Mouse (Mus musculus) lung, embryonic 16.5 days (tissue): ENCODE measurements at regions not wholly inside any gene's neighbourhood (a gene's known extent, or its start where the extent isn't known, plus 50 kb on each side); places are given as distances from the start of the nearest gene placed in this dataset.
A peak's percentile ranks its signal among the peaks of the same experiment; 100 is the strongest.

Experiments
- ATAC-seq: fragments of 200-750 bp; cut with Nextera tagmentation; 2 replicates; pipeline ENCODE4 v1.8.0; 2017; ENCODE audit warnings: low read depth, mild to moderate bottlenecking, moderate library complexity
- H3K27ac ChIP-seq: fragments of 300-500 bp; sonication (generic); 2 replicates; pipeline ENCODE4 v1.5.1; 2014; ENCODE audit warnings: mild to moderate bottlenecking, control low read depth, low read length
- H3K27me3 ChIP-seq: fragments of 300-500 bp; sonication (generic); 2 replicates; pipeline ENCODE4 v1.6.1; 2014; ENCODE audit warnings: low read depth, low read length, mixed read lengths; ENCODE audit not compliant: control insufficient read depth, insufficient read depth
- H3K36me3 ChIP-seq: fragments of 300-500 bp; sonication (generic); 2 replicates; pipeline ENCODE4 v1.6.1; 2014; ENCODE audit warnings: low read length; ENCODE audit not compliant: control insufficient read depth, insufficient read depth
- H3K4me1 ChIP-seq: fragments of 300-500 bp; sonication (generic); replicated peaks from 2 replicates; pipeline ENCODE4 v1.6.1; 2014; ENCODE audit warnings: low read length, mixed read lengths; ENCODE audit not compliant: control insufficient read depth, insufficient read depth
- H3K4me2 ChIP-seq: fragments of 300-500 bp; sonication (generic); 2 replicates; pipeline ENCODE4 v1.6.1; 2014; ENCODE audit warnings: low read depth, low read length, control low read depth
- H3K4me3 ChIP-seq: fragments of 300-500 bp; sonication (generic); 2 replicates; pipeline ENCODE4 v1.5.1; 2014; ENCODE audit warnings: mild to moderate bottlenecking, low read length, control low read depth
- H3K9ac ChIP-seq: fragments of 300-500 bp; sonication (generic); 2 replicates; pipeline ENCODE4 v1.6.1; 2014; ENCODE audit warnings: low read length, control low read depth
- H3K9me3 ChIP-seq: fragments of 300-500 bp; sonication (generic); 2 replicates; pipeline ENCODE4 v1.6.1; 2016; ENCODE audit warnings: low read length; ENCODE audit not compliant: control insufficient read depth
- WGBS: fragments of 180-500 bp; shearing (Covaris S2); extraction: QIAGEN DNeasy Blood & Tissue Kit; methylation state at CpG from one replicate; pipeline ENCODE4 v1.1.7; 2014; 5-methylcytosine and 5-hydroxymethylcytosine counted together

DNA sequence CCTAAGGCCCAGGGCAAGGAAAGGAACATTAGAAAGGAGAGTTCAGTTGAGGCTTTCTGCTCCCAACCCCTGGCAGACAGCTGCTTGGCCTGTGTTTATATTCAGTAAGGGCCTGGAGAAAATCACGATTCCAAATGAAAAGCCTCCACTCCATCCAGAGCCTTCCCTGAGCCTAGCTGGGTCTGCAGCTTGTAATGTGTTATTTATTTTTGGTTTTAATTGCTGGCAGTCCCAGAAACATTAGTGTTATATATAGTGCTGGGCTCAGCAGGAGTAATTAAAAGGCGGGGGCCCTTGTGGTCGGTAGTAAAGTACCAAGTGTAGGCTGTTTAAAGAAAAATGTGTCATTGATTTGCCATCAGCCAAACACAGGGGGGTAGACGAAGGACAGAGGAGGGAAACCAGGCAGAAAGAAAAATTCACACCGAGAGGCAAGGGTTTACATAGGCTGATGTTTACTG, 623.9 kb upstream of the Auts2 start:
- no peak overlapping the region for H3K4me3 ChIP-seq
- peaks cover 12% of the 10 kb centered on the region for H3K4me1 ChIP-seq
- H3K27ac ChIP-seq: 0 out of 2 replicates have a peak overlapping the region, but pooled peaks have one; percentile 5
- no peaks in the 10 kb centered on the region for H3K27me3 ChIP-seq
- no peak overlapping the region for H3K4me2 ChIP-seq
- no peak overlapping the region for H3K9ac ChIP-seq
- WGBS: 15% methylated on average over 5 of the region's 5 CpGs
- no peaks in the 10 kb centered on the region for H3K9me3 ChIP-seq
- ATAC-seq: peak; percentile 62; the same call in 1 of the 2 replicates
- no peaks in the 10 kb centered on the region for H3K36me3 ChIP-seq

DNA sequence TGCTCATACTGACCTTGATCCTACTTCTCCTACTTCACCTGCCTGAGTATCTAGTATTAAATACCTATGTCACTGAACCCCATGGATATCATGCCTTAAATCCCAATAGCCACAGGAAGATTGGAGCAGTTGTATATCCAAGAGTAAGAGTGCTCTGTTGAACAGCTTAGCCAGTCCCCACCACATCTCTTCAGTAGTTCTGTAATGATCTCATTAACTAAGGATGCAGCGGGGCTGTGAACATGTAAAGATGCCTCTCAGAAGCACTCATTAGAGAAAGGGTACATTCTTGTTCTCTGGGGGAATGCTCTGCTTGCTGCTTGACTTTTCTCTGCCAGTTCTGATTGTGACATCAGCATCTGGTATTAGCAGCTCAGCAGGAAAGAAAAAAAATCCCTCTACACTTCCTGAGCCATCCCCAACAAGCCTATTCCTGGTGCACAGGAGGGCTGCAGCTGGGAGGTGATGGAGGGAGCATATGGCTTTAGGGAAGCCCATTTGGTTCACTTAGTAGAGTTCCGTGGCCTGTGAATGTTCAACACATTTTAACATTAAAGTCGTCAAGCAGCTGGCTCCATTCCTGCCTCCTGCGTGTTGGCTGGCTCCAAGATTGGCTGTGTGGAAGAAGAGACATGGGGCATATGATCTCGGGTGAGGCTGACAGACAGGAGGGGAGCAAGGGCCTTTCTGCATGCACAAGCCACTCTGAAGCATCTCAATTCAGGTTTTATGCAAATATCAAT, 613.1 kb upstream of the Auts2 start:
- peaks cover 3% of the 10 kb centered on the region for H3K9me3 ChIP-seq
- H3K9ac ChIP-seq: no peak overlapping the region
- no peaks in the 10 kb centered on the region for H3K4me1 ChIP-seq
- WGBS: 45% methylated on average over 5 of the region's 5 CpGs
- H3K4me3 ChIP-seq: no peak overlapping the region
- no peaks in the 10 kb centered on the region for H3K36me3 ChIP-seq
- H3K27ac ChIP-seq: no peak overlapping the region
- H3K27me3 ChIP-seq: no peaks in the 10 kb centered on the region
- no peak overlapping the region for H3K4me2 ChIP-seq
- ATAC-seq: no peak

DNA sequence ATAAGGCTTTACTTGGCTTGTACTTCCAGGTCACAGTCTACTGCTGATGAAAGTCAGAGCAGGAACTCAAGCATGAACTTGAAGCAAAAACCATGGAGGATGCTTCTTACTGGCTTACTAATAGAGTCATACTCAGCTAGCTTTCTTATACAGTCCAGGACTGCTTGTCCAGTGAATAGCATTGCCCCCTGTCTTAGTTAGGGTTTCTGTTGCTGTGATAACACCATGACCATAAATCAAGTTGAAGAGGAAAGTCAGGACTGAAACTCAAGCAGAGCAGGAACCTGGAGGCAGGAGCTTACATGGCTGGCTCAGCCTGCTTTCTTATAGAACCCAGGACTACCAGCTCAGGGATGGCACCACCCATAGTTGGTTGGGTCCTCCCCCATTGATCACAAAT, 602.9 kb upstream of the Auts2 start:
- peaks cover 9% of the 10 kb centered on the region for H3K9me3 ChIP-seq
- no peak overlapping the region for H3K27ac ChIP-seq
- H3K4me3 ChIP-seq: no peak overlapping the region
- peaks cover 12% of the 10 kb centered on the region for H3K4me1 ChIP-seq
- ATAC-seq: no peak
- H3K27me3 ChIP-seq: no peaks in the 10 kb centered on the region
- no peak overlapping the region for H3K4me2 ChIP-seq
- no peak overlapping the region for H3K9ac ChIP-seq
- H3K36me3 ChIP-seq: no peaks in the 10 kb centered on the region

DNA sequence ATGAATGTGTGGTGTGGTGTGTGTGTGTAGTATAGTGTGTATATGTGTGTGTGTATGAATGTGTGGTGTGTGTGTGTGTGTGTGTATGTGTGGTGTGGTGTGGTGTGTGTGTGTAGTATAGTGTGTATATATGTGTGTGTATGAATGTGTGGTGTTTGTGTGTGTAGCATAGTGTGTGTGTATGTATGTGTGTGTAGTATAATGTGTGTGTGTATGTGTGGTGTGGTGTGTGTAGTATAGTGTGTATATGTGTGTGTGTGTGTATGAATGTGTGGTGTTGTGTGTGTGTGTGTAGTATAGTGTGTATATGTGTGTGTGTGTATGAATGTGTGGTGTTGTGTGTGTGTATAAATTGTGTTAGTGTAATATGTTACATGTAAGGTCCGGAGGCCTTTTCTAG, 600.5 kb upstream of the Auts2 start:
- 100% methylated on average over 1 of the region's 1 CpGs for WGBS
- peaks cover 9% of the 10 kb centered on the region for H3K9me3 ChIP-seq

DNA sequence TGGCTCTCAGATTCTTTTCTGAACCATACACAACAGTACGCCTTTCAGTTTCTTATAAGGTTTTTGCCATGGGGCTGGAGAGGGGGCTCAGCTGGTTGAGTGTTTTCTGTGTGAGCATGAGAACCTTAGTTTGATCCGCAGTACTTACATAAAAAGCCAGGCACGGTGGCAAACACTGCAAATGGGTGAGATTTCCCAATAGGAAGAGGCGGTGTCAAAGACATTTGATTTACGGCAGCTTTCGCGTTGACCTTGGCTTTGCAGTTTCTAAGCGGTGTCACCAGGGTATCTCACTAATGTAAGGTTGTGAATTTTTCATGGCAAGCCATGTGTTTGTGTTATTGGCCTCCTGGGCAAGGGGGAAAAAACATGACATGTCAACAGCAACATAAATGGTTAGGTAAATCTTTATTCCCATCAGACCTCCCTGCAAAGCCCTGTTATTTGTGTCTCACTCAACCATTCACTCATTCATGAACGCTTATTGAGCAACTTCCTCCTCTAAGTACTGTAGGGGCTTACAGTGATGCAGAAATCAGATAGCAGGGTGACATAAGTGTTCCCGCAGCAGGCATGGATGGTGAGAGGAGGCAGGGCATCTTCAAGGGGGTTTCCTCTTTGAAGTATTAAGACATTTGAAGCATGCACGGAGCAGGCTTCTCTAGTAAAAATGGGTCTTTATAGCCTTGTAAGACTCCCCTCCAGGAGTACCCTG, 599.4 kb upstream of the Auts2 start:
- no peak overlapping the region for H3K9ac ChIP-seq
- no peak overlapping the region for H3K4me3 ChIP-seq
- peak; percentile 76 for ATAC-seq
- H3K4me1 ChIP-seq: peaks cover 12% of the 10 kb centered on the region
- H3K27me3 ChIP-seq: no peaks in the 10 kb centered on the region
- no peak overlapping the region for H3K4me2 ChIP-seq
- H3K27ac ChIP-seq: no peak overlapping the region
- no peaks in the 10 kb centered on the region for H3K36me3 ChIP-seq
- H3K9me3 ChIP-seq: peaks cover 9% of the 10 kb centered on the region
- 32% methylated on average over 11 of the region's 11 CpGs for WGBS

More for the DNA sequence above, 600.5 kb upstream of the Auts2 start:
- no peaks in the 10 kb centered on the region for H3K27me3 ChIP-seq
- H3K36me3 ChIP-seq: no peaks in the 10 kb centered on the region
- no peak overlapping the region for H3K27ac ChIP-seq
- no peak overlapping the region for H3K9ac ChIP-seq
- no peak overlapping the region for H3K4me2 ChIP-seq
- no peak overlapping the region for H3K4me3 ChIP-seq
- peaks cover 12% of the 10 kb centered on the region for H3K4me1 ChIP-seq
- ATAC-seq: no peak

DNA sequence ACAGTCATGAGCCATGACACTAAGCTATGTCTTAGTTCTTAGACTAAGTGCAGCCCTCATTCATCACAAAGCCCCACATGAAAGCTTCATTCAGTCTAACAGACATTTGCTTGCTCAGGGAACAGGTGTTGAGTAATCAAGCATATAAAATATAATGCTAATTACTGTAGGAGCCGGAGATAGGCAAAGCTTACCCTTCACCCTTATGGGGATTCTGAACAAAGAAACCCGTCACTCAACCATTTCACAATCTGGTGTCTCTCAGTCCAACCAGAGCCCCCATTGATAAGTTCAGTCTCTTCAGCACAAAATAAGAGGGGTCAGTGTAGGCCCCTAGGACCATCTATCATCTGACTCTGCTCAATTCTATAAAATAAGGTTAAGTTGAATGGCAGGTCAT, 587.9 kb upstream of the Auts2 start:
- H3K4me3 ChIP-seq: no peak overlapping the region

DNA sequence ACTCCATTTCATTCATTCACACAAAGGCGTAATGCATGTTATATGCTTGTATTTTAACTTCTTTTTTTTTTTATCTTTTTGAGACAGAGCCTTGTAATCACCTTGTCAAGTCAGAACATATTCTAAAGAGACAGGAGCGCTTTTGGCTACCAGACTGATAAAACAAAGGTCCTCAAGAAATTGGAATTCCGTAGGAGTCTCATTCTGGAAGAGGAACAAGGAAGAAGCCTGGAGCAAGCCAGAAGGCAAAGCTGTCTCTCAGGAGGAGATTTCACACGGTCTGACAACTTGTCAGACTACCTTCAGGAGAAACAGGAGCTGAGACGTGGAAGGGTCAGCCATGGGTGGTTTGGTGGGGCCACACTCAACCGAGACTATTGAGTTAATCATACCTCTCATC, 587.2 kb upstream of the Auts2 start:
- ATAC-seq: no peak
- H3K27ac ChIP-seq: no peak overlapping the region
- no peak overlapping the region for H3K9ac ChIP-seq
- no peaks in the 10 kb centered on the region for H3K27me3 ChIP-seq
- H3K4me2 ChIP-seq: no peak overlapping the region
- no peak overlapping the region for H3K4me3 ChIP-seq
- 69% methylated on average over 6 of the region's 6 CpGs for WGBS
- no peaks in the 10 kb centered on the region for H3K4me1 ChIP-seq
- H3K9me3 ChIP-seq: no peaks in the 10 kb centered on the region
- H3K36me3 ChIP-seq: no peaks in the 10 kb centered on the region

More for the DNA sequence above, 587.9 kb upstream of the Auts2 start:
- H3K9ac ChIP-seq: no peak overlapping the region
- 93% methylated on average over 2 of the region's 2 CpGs for WGBS
- H3K9me3 ChIP-seq: no peaks in the 10 kb centered on the region
- no peaks in the 10 kb centered on the region for H3K27me3 ChIP-seq
- no peak overlapping the region for H3K27ac ChIP-seq
- no peak overlapping the region for H3K4me2 ChIP-seq
- no peaks in the 10 kb centered on the region for H3K36me3 ChIP-seq
- H3K4me1 ChIP-seq: no peaks in the 10 kb centered on the region
- no peak for ATAC-seq

DNA sequence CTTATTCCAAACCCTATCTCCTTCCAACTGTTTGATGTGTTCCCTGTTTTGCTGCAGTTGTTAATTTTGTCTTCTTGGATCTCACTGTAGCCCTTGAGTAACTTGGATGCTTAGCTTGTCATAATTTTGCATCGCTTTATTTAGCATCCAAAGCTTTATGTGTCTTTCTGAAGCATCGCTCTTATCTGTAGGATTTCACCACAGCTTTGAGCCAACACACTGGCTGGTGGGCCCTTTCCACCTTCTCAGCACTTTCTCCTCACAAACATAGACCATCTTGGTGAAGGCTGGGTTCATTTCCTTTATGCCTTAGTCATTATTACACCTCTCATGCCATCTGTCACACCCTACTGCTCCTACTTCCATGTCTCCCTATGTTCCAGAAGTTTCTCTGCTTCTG, 581.1 kb upstream of the Auts2 start:
- no peak for ATAC-seq
- H3K9ac ChIP-seq: no peak overlapping the region
- 82% methylated on average over 2 of the region's 2 CpGs for WGBS
- H3K4me1 ChIP-seq: no peaks in the 10 kb centered on the region
- no peaks in the 10 kb centered on the region for H3K27me3 ChIP-seq
- no peak overlapping the region for H3K4me2 ChIP-seq
- H3K9me3 ChIP-seq: no peaks in the 10 kb centered on the region
- no peak overlapping the region for H3K27ac ChIP-seq
- H3K36me3 ChIP-seq: no peaks in the 10 kb centered on the region
- no peak overlapping the region for H3K4me3 ChIP-seq

DNA sequence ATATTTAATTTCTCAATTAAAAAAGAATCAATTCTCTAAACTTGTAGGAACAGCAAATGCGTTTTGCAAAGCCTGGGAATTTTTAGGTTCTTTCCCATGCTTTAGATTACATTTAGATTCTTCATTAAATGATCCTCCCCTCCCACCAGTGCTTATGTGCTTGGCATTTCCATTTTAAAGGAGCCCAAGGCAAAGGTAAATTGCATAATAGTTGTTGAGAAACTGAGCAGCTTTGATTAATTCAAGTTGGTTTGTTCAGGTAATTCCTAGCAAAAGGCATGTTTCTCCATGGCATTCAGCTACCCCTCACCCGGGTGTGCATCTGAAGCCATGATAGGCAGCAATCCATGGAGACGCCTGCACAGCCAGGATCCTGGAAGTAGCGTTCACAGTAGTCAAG, 570.8 kb upstream of the Auts2 start:
- no peak for ATAC-seq
- no peak overlapping the region for H3K9ac ChIP-seq
- H3K27ac ChIP-seq: no peak overlapping the region
- no peak overlapping the region for H3K4me3 ChIP-seq
- WGBS: 86% methylated on average over 4 of the region's 4 CpGs
- H3K4me1 ChIP-seq: no peaks in the 10 kb centered on the region
- H3K27me3 ChIP-seq: no peaks in the 10 kb centered on the region
- no peak overlapping the region for H3K4me2 ChIP-seq
- H3K36me3 ChIP-seq: no peaks in the 10 kb centered on the region
- H3K9me3 ChIP-seq: no peaks in the 10 kb centered on the region
